Mouse (Mus musculus) megakaryocyte, adult 5-6 weeks (primary cell): Measurements from ENCODE around the gene Dll4. TPM values are rescaled to one million over a fixed set of nuclear protein-coding genes. Genes with fewer than 3 reads are reported as not detected.
A peak's percentile ranks its signal among the peaks of the same experiment; 100 is the strongest.

Source experiments
- ATAC-seq: 2 replicates; pipeline ENCODE4 v1.8.0; 2016; ENCODE audit warnings: mild to moderate bottlenecking, inconsistent platforms; ENCODE audit not compliant: poor library complexity, severe bottlenecking
- total RNA-seq, 2 experiments: library from RNA; stranded (forward) in 1 of 2; stranded (reverse) in 1 of 2; fragments of 153-499, 151-499 nt in 1 of 2; fragments of 221-1000, 200-1000 nt in 1 of 2; gene quantifications; 2 replicates each; pipeline versions ENCODE4 v1.2.3 to v1.2.4; 2015 to 2017

The Dll4 gene
- total RNA-seq, 2 experiments from 2014 or later, result 0.09 TPM; not detected in 1

DNA sequence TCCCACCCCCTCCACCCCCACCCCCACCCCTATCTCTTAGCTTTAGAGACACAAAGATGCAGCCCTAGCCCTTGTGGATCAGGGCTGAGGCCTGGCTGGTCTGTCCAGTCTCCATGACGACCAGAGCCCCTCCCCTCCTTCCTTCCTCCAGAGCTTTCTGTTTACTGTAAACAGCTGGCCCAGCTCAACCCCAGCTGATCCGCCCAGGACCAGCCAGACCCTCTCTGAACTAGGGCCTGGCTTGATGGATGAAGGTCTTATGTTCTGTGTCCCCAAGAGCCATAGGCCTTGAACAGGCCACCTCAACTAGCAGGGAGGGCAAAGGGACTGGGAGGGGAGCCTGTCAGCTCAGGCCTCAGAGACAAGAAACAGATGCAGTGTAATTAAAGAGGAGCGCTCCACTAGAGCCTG, 20.8 kb upstream of the Dll4 start:
- no peak for ATAC-seq

DNA sequence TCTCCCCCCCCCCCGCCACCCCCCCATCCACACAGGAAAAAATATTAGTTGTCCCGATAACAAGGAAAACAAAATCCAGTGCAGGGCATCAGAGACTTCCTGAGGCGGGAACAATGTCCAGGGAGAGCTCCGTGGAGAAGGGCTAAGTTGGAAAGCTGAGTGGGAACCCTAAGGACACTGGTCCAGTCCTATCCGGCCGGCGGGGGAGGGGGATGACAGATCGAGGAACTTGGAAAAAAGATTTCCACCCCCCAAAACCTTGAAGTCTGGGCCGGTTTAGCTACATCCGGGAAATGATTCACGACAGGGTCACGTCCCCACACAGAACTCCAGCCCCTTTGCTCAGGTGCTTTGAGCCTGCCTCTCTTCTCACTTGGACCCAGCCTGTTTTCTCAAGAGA, 14.0 kb upstream of the Dll4 start:
- ATAC-seq, result no peak

DNA sequence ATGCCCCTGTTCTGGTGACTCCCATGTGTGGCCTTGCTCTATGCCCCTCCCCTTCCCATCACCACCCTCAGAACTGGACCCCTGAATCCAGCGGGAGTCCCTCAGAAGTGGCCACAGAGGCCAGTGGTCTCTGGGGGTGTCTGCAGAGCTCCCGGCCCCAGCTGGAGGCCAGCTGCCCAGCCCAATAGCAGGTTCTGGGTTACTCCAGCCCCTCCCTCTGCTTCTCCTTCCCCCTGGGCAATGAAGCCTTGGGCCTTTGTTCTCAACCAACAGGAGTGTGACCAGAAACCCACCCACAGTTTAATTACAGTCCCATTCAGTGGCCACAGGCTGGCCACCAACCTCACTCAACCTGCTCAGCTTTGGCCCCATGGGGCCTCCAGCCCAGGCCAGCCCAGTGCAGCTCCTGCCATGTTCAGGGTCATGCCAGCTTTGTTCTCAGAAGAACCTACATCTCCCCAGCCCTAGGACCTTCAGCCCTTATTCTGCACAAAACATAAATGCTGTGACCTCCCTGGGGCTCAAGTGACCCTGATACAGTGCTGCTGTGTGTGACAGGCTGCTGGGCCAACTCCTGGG, 13.1 kb upstream of the Dll4 start:
- ATAC-seq, result no peak

- ATAC-seq, result no peak
Measured at GRCm38 (mm10) chr2:119313780-119314479, 11.7 kb upstream of the Dll4 start.

DNA sequence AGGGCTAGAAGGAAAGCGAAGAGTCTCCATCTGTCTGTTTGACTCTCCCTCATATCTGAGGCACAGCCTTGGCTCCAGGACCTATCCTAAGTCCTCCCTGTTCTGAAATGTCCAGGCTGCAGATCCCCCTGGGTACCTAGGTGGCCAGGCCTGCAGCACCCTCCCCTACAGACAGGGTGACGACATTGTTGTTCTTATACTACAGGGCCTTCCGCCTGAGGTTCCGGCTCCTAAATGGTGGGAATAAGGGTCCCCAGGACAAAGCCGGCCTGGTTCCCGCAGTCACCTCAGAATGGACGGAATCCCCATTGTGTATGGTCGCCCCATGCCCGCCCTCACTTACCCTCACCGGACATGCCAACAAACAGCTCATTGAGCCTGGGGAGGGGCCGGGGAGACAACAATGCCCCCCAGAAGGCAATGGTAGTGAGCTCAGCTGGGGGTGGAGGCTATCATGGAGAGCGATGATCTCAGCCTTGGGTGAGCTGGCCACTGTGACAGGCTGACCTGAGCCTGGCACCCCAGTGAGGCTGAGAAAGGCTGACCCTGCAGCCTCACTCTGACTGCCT, 10.8 kb upstream of the Dll4 start:
- ATAC-seq, result no peak

DNA sequence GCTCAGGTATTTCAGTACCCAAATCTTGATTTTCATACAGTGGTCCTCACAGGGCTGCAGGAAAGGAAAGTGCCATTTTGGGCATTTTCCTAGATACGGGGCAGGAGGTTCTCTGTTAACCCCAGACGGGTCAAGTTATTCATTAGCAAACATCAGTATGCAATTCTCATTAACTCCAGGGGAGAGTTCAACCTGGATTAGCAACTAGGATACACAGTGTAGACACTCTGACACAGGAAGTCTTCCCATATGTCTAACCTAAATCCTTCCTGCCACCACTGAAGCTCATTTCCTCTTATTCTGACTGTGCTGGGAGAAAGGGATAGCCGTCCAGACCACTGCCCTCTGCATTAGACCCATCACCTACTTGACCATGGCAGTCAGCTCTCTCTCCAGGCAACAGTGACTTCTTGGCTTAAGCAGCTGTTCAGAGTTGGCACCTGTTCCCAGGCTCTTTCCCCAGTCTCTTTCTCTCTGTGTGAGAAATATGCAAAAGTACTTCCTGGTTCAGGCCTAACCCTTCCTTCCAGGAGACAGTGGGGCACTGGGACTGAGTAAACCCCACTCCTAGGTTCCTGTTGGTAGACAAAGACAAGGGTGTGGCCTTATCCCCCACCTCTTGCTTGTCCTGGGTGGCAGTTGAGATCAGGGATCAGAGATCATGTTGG, 7.4 kb upstream of the Dll4 start:
- ATAC-seq, result no peak

GRCm38 (mm10) chr2:119320571-119320970, 5.0 kb upstream of the Dll4 start:
- no peak for ATAC-seq

GRCm38 (mm10) chr2:119321771-119322586, 3.6 kb upstream of the Dll4 start:
- ATAC-seq, result no peak

- ATAC-seq, result peak; percentile 23
Measured at GRCm38 (mm10) chr2:119322587-119323300, 2.8 kb upstream of the Dll4 start.

- 0 out of 2 replicates have a peak, but pooled peaks have one; percentile 45 for ATAC-seq
Measured at GRCm38 (mm10) chr2:119323866-119324575, 1.6 kb upstream of the Dll4 start.

DNA sequence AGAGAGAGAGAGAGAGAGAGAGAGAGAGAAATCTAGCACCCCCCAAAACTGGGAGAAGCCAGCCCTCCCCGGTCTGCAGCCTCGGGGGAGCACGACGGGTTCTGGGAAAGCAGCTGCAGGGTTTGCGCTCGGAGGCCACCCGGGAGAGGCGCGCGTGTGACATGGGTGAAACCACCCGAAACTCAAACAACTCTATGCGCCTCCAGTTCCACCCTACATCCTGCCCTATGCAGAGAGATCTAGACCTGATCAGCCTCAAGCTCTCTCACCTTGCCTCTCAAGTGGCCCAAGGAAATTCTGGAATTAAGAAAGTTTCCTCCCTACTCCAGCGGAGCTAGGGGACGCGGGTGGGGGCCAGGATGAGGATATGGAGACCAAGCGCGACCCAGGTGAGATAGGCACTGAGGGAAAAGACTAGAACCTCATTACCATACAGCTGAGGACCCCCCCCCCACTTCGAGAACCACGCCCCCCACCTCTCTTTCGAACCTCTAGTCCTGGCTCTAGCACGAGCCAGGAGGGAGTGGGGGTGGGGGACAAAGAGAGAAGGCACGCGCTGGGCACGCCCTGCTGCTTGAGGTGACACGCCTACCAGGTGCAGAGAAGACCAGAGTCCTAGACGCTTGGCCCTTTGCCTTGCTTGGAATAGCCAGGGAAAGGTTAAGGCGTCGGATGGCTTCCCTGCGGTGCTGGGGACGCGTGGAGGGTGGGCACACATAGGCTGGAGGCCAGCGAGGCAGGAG, 837 bp upstream of the Dll4 start:
- ATAC-seq, result no peak

DNA sequence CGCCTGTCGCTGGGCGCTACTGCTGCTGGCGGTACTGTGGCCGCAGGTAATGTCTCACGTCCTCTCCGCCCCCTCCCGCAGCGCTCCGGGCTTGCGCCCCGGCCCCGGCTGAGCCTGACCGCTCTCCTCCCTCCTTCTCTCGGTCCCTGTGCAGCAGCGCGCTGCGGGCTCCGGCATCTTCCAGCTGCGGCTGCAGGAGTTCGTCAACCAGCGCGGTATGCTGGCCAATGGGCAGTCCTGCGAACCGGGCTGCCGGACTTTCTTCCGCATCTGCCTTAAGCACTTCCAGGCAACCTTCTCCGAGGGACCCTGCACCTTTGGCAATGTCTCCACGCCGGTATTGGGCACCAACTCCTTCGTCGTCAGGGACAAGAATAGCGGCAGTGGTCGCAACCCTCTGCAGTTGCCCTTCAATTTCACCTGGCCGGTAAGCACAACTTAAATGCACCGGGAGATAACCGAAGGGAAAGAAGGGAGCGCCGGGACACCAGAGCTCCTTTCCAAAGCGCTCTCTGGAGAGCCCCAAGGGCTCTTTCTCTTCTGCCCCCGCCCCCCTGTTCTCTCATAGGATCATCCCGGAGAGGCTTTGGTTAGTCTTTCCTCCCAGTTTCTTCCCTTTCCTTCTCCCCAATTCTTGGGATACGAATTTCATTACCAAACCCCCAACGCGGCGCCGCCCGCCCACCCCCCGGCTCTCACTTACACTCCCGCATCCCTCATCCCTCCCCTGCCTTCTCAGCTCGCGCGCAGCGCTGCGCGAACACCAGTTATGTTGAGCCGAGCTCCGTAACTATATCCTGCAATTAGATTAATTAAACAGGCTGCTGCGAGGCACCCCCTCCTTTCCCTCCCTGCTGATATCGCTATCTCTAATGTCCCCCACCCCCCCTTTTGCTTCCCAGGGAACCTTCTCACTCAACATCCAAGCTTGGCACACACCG, 847 bp downstream of the Dll4 start:
- peak; percentile 43 for ATAC-seq

DNA sequence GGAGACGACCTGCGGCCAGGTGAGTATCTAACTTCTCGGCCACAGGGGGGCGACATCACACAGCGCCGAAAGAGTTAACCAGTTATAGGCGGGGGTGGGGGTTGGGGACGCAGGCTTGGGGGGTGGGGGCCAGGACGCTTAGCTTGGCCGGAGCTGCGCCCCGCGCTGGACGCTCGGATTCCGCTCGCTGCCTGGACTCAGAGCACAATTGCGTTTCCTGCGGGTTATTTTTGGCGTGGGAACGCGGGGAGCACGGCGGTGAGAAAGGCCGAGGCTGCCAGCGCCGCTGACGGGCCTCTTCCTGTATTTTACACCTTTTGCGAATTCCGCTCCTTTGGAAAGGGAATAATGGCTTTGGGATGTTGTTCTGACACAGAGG, 1.5 kb downstream of the Dll4 start:
- no peak for ATAC-seq

DNA sequence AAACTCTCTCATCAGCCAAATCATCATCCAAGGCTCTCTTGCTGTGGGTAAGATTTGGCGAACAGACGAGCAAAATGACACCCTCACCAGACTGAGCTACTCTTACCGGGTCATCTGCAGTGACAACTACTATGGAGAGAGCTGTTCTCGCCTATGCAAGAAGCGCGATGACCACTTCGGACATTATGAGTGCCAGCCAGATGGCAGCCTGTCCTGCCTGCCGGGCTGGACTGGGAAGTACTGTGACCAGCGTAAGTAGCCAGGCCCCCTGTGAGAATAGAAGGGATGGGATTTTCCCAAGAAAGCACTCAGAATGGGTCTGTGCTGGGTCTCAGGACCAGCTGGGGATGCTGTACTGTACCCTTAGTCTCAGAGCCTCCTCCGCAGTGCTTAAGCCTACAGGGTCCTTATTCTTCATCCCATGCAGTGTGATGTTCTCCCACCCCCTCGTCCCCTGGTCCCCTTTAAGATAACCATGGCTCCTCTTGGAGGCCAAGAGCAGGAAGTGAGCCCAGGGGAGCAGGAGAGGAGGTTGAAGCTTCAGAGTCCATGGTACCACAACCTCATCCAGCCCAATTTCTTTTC, 2.5 kb downstream of the Dll4 start:
- no peak for ATAC-seq

DNA sequence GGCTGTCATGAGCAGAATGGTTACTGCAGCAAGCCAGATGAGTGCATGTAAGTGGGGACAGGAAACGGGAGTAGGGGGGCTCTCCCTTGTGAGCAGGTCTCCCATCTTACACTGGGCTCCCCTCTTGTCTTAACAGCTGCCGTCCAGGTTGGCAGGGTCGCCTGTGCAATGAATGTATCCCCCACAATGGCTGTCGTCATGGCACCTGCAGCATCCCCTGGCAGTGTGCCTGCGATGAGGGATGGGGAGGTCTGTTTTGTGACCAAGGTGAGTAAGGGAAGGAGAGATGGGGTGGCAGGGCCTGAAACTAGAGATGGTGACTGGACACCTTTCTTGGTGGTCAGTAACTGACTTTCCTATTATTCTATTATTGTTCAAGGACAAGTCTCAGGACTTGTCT, 3.0 kb downstream of the Dll4 start:
- ATAC-seq, result no peak

- ATAC-seq, result no peak
Measured at GRCm38 (mm10) chr2:119329123-119329817, 3.7 kb downstream of the Dll4 start.

DNA sequence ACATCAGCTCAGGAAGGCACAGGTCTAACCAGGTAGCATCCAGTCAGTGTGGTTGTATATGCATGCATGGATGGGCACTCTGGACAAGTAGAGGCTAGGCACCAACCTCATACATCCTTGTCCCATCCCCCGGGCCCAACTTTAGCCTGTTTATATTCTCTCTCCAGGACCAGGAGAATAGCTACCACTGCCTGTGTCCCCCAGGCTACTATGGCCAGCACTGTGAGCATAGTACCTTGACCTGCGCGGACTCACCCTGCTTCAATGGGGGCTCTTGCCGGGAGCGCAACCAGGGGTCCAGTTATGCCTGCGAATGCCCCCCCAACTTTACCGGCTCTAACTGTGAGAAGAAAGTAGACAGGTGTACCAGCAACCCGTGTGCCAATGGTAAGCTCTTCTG, 5.2 kb downstream of the Dll4 start:
- ATAC-seq, result no peak
